Mouse (Mus musculus): Measurements from ENCODE around the gene Unc5cl. TPM values are rescaled to one million over a fixed set of nuclear protein-coding genes. Genes with fewer than 3 reads are reported as not detected.

Gene Unc5cl
- polyA plus RNA-seq, 1 experiment from 2014 or later: 0.51 TPM

DNA sequence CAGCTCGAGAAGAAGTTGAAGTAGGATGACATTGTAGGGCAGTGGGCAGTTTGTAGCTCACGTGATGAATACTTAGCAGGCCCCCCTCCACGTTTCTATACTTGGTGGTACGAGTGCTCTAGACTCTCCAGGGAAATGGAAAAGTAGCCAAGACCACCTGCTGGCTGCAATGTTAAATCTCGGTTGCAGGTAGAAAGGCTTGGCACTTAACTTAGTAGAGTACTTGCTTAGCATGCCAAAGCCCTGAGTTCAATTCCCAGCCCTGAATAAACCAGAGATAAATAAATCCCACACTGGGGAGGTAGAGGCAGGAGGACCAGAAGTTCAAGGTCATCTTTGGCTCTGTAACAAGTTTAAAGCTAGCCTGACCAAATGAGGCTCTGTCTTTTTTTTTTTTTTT lies 20.2 kb upstream of the Unc5cl start:
- no peak for DNase-seq (ENCODE audit: low spot score)
- WGBS: 86% methylated on average over 5 of the region's 5 CpGs
- no peak overlapping the region for H3K27ac ChIP-seq (replicated peaks)
- H3K4me3 ChIP-seq: no peak overlapping the region
- no peaks in the 10 kb centered on the region for H3K36me3 ChIP-seq (replicated peaks)
- no peaks in the 10 kb centered on the region for H3K9me3 ChIP-seq
- peaks cover 52% of the 10 kb centered on the region for H3K4me1 ChIP-seq
- no peaks in the 10 kb centered on the region for H3K27me3 ChIP-seq (replicated peaks; ENCODE audit: low read depth, poor library complexity, severe bottlenecking)

DNA sequence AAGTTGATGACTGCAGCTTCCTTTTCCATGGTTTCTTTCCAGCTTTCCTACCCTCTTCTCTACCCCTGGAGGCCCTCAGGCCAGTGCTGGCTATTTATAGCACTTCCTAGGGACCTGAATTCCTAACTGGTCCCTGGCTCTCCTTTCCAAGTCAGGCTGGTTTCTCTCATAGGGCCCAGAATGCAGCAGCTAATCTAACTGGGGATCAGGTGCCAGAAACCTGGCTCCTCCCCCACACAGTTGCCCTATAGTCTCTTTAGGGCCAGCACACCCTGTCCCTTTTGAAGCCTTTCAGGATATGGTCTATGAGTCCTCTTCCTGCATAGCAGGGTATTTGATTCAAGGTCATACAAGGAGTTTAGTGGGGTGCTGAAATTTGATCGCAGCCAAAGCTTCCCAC lies 18.2 kb upstream of the Unc5cl start:
- peak overlapping the region; percentile 8; the same call in 1 of the 2 replicates for H3K27ac ChIP-seq (replicated peaks)
- H3K4me1 ChIP-seq: peaks cover 34% of the 10 kb centered on the region
- no peaks in the 10 kb centered on the region for H3K9me3 ChIP-seq
- no peak overlapping the region for H3K4me3 ChIP-seq
- no peaks in the 10 kb centered on the region for H3K36me3 ChIP-seq (replicated peaks)
- H3K27me3 ChIP-seq (replicated peaks; ENCODE audit: low read depth, poor library complexity, severe bottlenecking): no peaks in the 10 kb centered on the region
- 75% methylated on average over 1 of the region's 1 CpGs for WGBS
- no peak for DNase-seq (ENCODE audit: low spot score)

DNA sequence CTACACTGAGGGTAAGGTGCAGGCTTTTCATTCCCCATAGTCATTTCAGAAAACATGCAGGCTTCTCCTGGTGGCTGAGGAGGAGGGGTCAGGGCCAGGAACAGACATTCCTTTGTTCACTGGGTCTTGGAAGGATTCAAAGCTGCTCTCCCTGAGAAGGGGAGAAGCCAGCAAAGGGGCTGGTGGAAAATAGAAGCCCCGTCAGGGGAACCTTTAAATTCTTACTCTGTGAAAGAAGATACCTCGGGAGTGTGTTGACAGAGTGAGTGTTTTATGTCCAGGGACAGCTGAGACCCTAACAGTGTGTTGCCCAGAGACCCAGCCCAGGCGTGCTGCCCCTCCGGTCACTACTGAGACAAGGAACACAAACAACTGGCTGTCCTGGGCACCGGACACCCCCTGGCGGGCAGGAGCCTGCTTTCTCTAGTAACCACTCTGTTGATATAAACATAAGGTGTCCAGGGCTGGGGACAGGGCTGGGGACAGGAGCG lies 17.2 kb upstream of the Unc5cl start:
- H3K27ac ChIP-seq (replicated peaks): peak overlapping the region; percentile 84
- WGBS: 16% methylated on average over 7 of the region's 7 CpGs
- no peaks in the 10 kb centered on the region for H3K36me3 ChIP-seq (replicated peaks)
- no peaks in the 10 kb centered on the region for H3K27me3 ChIP-seq (replicated peaks; ENCODE audit: low read depth, poor library complexity, severe bottlenecking)
- peak; percentile 75 for DNase-seq (ENCODE audit: low spot score)
- H3K4me3 ChIP-seq: no peak overlapping the region
- H3K9me3 ChIP-seq: no peaks in the 10 kb centered on the region
- H3K4me1 ChIP-seq: peaks cover 31% of the 10 kb centered on the region

DNA sequence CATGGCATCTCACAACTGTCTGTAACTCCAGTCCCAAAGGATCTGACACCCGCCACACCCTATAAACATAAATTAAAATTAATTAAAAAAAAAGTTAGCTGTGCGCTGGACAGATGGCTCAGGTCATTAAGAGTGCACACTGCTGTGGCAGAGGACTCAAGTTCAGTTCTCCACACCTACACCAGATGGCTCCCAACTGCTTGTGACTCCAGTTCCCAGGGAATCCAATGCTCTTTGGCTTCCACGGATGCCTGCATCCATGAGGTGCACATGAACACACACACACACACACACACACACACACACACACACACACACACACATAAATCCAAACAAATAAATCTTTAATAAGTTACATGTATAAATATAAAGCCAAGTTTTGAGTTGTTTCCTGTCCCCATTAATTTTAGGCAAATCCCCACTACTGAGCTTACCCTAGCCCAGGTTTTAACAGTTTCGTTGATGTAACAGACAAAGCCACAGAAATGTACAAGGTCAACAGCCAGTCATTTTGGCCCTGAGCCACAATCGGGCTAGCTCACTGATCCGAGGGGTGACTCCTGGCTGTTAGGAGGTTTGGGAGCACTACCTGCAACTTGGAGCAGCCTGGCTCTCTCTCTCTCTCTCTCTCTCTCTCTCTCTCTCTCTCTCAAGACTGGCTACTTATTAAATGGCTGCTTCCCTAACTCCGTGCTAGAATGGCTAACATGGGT lies 11.8 kb upstream of the Unc5cl start:
- Histone ChIP-seq H3K27ac (replicated peaks) (no peak overlapping the region), H3K9me3 (no peaks in the 10 kb centered on the region), H3K36me3 (replicated peaks) (no peaks in the 10 kb centered on the region), H3K27me3 (replicated peaks; ENCODE audit: low read depth, poor library complexity, severe bottlenecking) (no peaks in the 10 kb centered on the region), H3K4me3 (no peak overlapping the region), H3K4me1 (peaks cover 3% of the 10 kb centered on the region)
- DNase-seq (ENCODE audit: low spot score): no peak
- 82% methylated on average over 7 of the region's 7 CpGs for WGBS

DNA sequence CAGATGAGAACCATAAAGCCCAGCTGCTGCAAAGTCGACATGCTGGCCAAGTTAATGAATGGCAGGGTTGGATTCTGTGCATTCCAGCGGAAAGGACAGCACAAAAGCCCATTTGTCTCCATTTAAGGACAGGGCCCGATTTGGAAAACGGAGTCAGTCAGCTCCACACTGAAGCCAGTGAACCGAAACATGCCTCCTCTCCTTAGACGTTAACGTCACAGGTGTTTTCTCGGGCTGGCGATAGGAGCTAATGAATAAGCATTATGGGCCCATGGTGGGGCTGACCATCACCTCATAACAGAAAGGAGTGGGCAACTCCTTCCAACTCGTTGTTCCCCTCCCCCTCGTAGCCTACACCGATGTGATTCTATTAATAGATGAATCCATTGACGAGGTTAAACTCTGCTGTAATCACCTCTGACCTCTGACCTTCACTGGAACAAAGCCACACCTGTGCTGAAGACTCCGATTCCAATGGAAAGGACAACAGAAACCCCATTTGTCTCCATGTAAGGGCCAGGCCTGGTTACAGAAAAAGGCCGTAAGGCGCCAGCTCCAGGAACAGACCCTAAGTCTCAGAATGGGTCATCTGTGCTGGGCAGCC lies 11.1 kb upstream of the Unc5cl start:
- Histone ChIP-seq H3K4me1 (no peaks in the 10 kb centered on the region), H3K27me3 (replicated peaks; ENCODE audit: low read depth, poor library complexity, severe bottlenecking) (no peaks in the 10 kb centered on the region), H3K27ac (replicated peaks) (no peak overlapping the region), H3K9me3 (no peaks in the 10 kb centered on the region), H3K4me3 (no peak overlapping the region), H3K36me3 (replicated peaks) (no peaks in the 10 kb centered on the region)
- no peak for DNase-seq (ENCODE audit: low spot score)
- WGBS: 58% methylated on average over 16 of the region's 16 CpGs

DNA sequence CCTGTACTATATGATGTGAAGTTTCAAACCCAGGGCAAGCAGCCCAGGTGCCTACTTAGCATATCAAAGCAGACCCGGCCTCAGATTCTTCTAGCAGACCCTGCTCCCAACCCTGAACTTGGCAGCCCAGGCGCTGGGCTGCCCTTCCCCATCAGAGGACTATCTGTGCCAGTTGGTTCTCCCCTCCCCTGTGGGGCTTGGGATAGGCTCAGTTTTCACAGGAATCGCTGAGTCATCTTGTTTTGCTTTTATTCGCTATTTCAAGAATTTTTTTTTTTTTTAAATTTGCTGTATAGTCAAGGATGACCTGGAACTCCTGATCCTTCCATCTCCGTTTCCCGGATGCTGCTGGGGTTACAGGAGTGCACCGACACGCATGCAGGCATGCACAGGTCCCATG lies 7.0 kb upstream of the Unc5cl start:
- whole genome bisulfite sequencing: 81% methylated on average over 8 of the region's 8 CpGs
- H3K9me3 ChIP-seq: no peaks in the 10 kb centered on the region

DNA sequence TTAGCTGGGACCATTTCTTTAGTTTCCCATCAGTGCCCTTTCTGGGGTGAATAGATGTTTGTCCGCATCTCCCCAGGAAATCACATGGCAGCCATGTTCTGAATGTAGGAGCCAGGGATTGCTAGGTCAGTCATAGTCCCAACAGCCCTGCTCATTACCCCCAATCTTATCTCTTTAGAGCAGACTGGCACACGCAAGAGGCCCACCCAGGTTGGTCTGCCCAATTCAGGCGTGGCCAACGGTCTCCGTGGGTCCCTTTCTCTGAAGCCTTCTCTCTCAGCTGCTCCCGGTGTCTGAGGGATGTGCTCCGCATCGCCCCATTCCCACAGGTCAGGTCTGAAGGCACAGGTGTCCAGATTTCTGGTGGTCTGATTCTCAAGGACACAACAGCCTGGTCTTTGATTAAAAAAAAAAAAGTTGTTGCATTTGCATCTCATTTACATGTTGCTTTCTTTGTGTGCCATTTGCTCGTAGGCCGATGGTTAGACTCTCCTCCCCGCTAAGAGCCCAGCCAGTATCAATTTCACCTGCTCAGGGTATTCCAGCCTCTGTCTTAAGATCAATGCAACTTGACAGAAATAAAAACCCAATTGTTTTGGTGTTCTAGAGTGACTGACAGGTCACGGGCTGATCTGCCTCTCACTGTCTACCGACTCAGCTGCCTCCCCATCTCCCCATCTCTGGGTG lies 3.9 kb upstream of the Unc5cl start:
- Histone ChIP-seq H3K4me1 (peaks cover 18% of the 10 kb centered on the region; the same call in 1 of the 2 replicates), H3K27me3 (replicated peaks; ENCODE audit: low read depth, poor library complexity, severe bottlenecking) (no peaks in the 10 kb centered on the region), H3K4me3 (no peak overlapping the region), H3K36me3 (replicated peaks) (no peaks in the 10 kb centered on the region), H3K9me3 (no peaks in the 10 kb centered on the region), H3K27ac (replicated peaks) (no peak overlapping the region)
- DNase-seq (ENCODE audit: low spot score): no peak
- WGBS: 87% methylated on average over 13 of the region's 13 CpGs

More for the DNA sequence above, 7.0 kb upstream of the Unc5cl start:
- no peaks in the 10 kb centered on the region for H3K36me3 ChIP-seq (replicated peaks)
- DNase-seq (ENCODE audit: low spot score): no peak
- H3K27me3 ChIP-seq (replicated peaks; ENCODE audit: low read depth, poor library complexity, severe bottlenecking): no peaks in the 10 kb centered on the region
- H3K27ac ChIP-seq (replicated peaks): no peak overlapping the region
- H3K4me3 ChIP-seq: no peak overlapping the region
- H3K4me1 ChIP-seq: peaks cover 9% of the 10 kb centered on the region; the same call in 1 of the 2 replicates

DNA sequence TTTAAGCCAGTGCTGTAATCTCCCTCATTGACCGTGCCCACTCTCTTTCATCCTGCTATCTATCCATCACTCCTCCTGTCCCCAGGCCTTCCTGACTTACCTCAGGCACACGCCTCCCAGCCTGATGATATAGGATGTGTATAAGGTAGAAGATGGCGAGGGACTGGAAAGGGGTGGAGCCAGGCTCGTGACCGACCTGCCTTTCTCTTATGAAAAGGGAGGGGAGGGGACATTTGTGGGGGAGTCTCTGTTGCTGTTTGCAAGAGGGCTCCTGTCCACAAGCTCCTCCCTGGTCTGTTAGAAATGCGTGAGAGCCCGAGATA lies 3.4 kb upstream of the Unc5cl start, which contains the start of gene Tspo2:
Tspo2 (minus strand) TSS at position 170 of the 323 bp plus-strand sequence.
- Histone ChIP-seq H3K27ac (replicated peaks) (peak within 1 kb of the TSS; percentile 30; the same call in 1 of the 2 replicates), H3K36me3 (replicated peaks) (no peaks in the 10 kb centered on the region), H3K9me3 (no peaks in the 10 kb centered on the region), H3K4me1 (peaks cover 18% of the 10 kb centered on the region; the same call in 1 of the 2 replicates), H3K4me3 (no peak within 1 kb of the TSS), H3K27me3 (replicated peaks; ENCODE audit: low read depth, poor library complexity, severe bottlenecking) (no peaks in the 10 kb centered on the region)
- no peak for DNase-seq (ENCODE audit: low spot score)
- WGBS: 70% methylated on average over 7 of the region's 7 CpGs

DNA sequence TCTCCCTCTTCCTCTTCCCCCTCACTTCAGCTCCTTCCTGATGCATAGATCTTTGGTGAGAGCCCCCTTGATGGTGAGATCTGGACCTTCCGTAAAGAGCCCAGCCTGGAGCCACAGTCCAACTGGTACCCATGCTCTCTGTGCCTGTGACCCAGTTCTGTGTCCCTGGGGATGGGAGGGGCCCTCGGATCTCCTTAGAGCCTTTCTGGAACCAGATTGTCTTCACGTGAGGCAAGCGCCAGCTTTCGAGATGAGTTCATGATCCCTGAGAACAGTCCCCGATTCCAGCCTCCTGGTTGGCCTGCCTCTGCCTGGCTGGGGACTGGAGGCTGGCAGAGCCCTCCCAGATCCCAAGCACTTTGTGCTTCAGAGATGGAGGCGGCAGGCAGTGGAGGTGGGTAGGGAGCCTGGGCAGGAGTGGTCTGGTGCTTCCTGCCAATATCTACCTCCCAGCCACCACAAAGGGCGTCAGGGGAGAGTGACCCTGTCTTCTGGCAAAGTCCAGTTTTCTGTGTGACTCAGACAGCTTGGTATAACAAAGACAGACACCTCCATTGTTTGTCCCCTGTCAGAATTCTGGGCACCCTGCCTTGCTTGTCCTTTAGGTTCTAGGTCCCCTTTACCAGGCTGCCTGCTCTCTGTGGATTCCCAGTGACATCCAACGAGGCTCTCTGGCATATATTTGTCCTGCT lies 2.8 kb upstream of the Unc5cl start:
- WGBS: 75% methylated on average over 9 of the region's 9 CpGs
- peaks cover 18% of the 10 kb centered on the region; the same call in 1 of the 2 replicates for H3K4me1 ChIP-seq
- H3K9me3 ChIP-seq: no peaks in the 10 kb centered on the region
- no peaks in the 10 kb centered on the region for H3K36me3 ChIP-seq (replicated peaks)
- H3K27ac ChIP-seq (replicated peaks): peak overlapping the region; percentile 30; the same call in 1 of the 2 replicates
- H3K4me3 ChIP-seq: no peak overlapping the region
- H3K27me3 ChIP-seq (replicated peaks; ENCODE audit: low read depth, poor library complexity, severe bottlenecking): no peaks in the 10 kb centered on the region
- no peak for DNase-seq (ENCODE audit: low spot score)

DNA sequence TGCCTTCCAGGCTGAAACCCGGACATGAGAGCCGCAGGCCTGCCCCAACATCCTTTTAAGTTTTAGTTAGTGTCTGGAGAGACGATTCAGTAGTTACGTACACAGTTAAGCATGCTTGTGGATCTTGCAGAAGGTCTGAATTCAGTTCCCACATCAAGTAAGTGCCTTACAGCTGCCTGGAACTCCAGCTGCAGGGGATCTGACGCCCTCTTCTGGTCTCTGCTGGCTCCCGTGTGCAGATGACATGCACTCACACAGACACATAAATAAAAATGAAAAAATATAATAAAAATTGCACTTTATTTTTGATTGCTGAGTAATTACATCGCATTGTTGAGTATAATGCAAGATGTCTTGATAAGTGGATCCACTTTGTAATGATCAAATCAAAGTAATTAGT lies 1.2 kb upstream of the Unc5cl start:
- DNase-seq (ENCODE audit: low spot score): no peak
- Histone ChIP-seq H3K27ac (replicated peaks) (no peak overlapping the region), H3K27me3 (replicated peaks; ENCODE audit: low read depth, poor library complexity, severe bottlenecking) (no peaks in the 10 kb centered on the region), H3K9me3 (no peaks in the 10 kb centered on the region), H3K36me3 (replicated peaks) (no peaks in the 10 kb centered on the region), H3K4me1 (peaks cover 18% of the 10 kb centered on the region; the same call in 1 of the 2 replicates), H3K4me3 (no peak overlapping the region)
- WGBS: 72% methylated on average over 7 of the region's 7 CpGs

DNA sequence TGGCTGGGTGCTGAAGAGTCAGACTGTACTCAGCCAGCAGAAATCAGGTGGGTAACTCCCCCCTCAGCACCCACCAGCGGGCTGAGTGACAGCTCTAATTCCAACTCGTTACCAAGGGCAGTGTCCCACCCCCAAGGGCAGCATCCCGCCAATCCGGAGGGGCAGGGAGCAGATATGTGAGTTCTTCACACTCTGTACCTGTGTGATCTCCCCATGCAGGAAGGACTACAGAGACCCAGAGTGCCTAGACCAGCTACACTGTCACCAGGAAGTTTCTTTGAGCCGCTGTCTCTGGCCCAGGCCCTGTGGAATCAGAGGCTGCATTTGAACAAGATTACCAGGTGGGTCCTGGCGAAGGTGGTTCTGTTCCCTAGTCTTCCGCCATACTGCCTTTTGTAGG lies 511 bp upstream of the Unc5cl start:
- DNase-seq (ENCODE audit: low spot score): no peak
- Histone ChIP-seq H3K9me3 (no peaks in the 10 kb centered on the region), H3K27ac (replicated peaks) (0 out of 2 replicates have a peak overlapping the region, but pooled peaks have one; percentile 4), H3K36me3 (replicated peaks) (no peaks in the 10 kb centered on the region), H3K4me1 (peaks cover 18% of the 10 kb centered on the region; the same call in 1 of the 2 replicates), H3K4me3 (no peak overlapping the region), H3K27me3 (replicated peaks; ENCODE audit: low read depth, poor library complexity, severe bottlenecking) (no peaks in the 10 kb centered on the region)
- WGBS: 52% methylated on average over 7 of the region's 7 CpGs

DNA sequence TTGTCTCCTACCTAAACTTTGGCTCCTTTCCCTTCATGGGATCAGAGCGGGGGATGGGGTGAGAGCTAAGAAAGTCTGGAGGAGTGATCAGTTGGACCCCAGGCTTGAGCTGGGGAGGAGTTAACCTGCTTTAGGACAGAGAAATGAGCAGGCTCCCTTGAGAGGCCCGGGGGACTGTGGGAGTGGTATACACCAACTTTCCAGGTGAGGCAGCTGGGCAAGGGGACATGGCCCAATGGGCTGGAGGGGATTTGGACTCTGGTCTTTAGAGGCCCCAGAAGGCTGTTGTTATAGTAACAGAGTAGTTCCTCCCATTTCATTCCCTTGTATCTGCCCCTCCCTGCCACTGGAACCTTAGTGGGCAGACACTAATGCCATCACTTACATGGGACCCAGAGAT lies 1.3 kb downstream of the Unc5cl start:
- Histone ChIP-seq H3K27ac (replicated peaks) (no peak overlapping the region), H3K27me3 (replicated peaks; ENCODE audit: low read depth, poor library complexity, severe bottlenecking) (no peaks in the 10 kb centered on the region; the same call in 1 of the 2 replicates), H3K4me1 (peaks cover 18% of the 10 kb centered on the region; the same call in 1 of the 2 replicates), H3K4me3 (no peak overlapping the region), H3K9me3 (no peaks in the 10 kb centered on the region), H3K36me3 (replicated peaks) (no peaks in the 10 kb centered on the region)
- WGBS: 86% methylated on average over 2 of the region's 2 CpGs
- DNase-seq (ENCODE audit: low spot score): no peak

All from embryonic facial prominence, embryonic 10.5 days (tissue).